Mouse (Mus musculus) intestine, postnatal 0 days (tissue): ENCODE results near the gene Ppfibp1. TPM values are rescaled to one million over a fixed set of nuclear protein-coding genes. Genes with fewer than 3 reads are reported as not detected.
"Not testable (repeated sequence)": the region's sequence is repeated elsewhere in the genome, so short reads cannot be mapped to it uniquely, and the experiment has no call there.

ENCODE experiments used
- ATAC-seq: fragments of 200-750 bp; cut with Nextera tagmentation; 2 replicates; pipeline ENCODE4 v1.8.0; 2017; ENCODE audit warnings: mild to moderate bottlenecking, moderate TSS enrichment, moderate library complexity
- H3K27ac ChIP-seq: fragments of 300-500 bp; sonication (generic); 2 replicates; pipeline ENCODE4 v1.5.1; 2014; ENCODE audit warnings: mild to moderate bottlenecking, low read depth, low read length, moderate library complexity
- H3K27me3 ChIP-seq: fragments of 300-500 bp; sonication (generic); replicated peaks from 2 replicates; pipeline ENCODE4 v1.6.1; 2014; ENCODE audit warnings: low read length, mixed read lengths; ENCODE audit not compliant: control insufficient read depth, insufficient read depth
- H3K36me3 ChIP-seq: fragments of 300-500 bp; sonication (generic); 2 replicates; pipeline ENCODE4 v1.6.1; 2014; ENCODE audit warnings: mild to moderate bottlenecking, moderate library complexity; ENCODE audit not compliant: control insufficient read depth, insufficient read depth
- H3K4me1 ChIP-seq: fragments of 300-500 bp; sonication (generic); replicated peaks from 2 replicates; pipeline ENCODE4 v1.6.1; 2014; ENCODE audit warnings: antibody characterized with exemption, low read length, mixed read lengths; ENCODE audit not compliant: control insufficient read depth, insufficient read depth
- H3K4me2 ChIP-seq: fragments of 300-500 bp; sonication (generic); replicated peaks from 2 replicates; pipeline ENCODE4 v1.6.1; 2014; ENCODE audit warnings: low read depth, mild to moderate bottlenecking, moderate library complexity
- H3K4me3 ChIP-seq: fragments of 300-500 bp; sonication (generic); 2 replicates; pipeline ENCODE4 v1.5.1; 2014; ENCODE audit warnings: low read depth, low read length
- H3K9ac ChIP-seq: fragments of 300-500 bp; sonication (generic); 2 replicates; pipeline ENCODE4 v1.6.1; 2014; ENCODE audit warnings: mild to moderate bottlenecking, low read depth, low read length
- H3K9me3 ChIP-seq: fragments of 300-500 bp; sonication (generic); 2 replicates; pipeline ENCODE4 v1.6.1; 2016; ENCODE audit warnings: mixed run types; ENCODE audit not compliant: control insufficient read depth
- CTCF ChIP-seq: sonication (generic); IDR thresholded peaks from 2 replicates; pipeline ENCODE4 v1.5.1; 2016; ENCODE audit warnings: low read depth, mild to moderate bottlenecking, control low read depth, antibody characterized with exemption, moderate library complexity
- WGBS: fragments of 180-500 bp; shearing (Covaris S2); extraction: QIAGEN DNeasy Blood & Tissue Kit; methylation state at CpG from one replicate; pipeline ENCODE4 v1.1.7; 2014; 5-methylcytosine and 5-hydroxymethylcytosine counted together
- polyA plus RNA-seq: library from polyadenylated mRNA; unstranded; fragments of >200 nt; fragmentation: Nextera tagmentation; extraction: Ambion mirVana; gene quantifications from 2 replicates; pipeline ENCODE4 v1.2.1, GENCODE M21; 2015

The Ppfibp1 gene
- polyA plus RNA-seq, 1 experiment from 2014 or later: 32.3 TPM

DNA sequence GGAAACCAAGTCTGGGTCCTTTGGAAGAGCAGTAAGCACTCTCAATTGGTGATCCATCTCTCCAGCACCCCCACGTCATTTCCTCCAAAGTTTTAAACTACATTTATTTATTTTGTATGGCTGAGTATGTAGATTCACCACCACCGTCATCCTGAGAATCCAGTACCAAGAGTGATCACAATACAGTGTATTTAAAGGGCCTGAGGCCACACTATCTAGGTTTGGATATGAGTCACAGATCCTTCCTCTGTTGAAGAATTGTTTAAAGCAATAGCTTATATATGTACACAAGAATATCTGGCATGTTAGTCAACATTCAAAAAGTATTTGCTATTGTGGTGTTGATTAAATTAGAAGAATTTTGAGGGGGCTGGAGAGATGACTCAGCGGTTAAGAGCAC lies 40.0 kb upstream of the Ppfibp1 start:
- WGBS: 77% methylated on average over 3 of the region's 3 CpGs
- no peaks in the 10 kb centered on the region for H3K4me1 ChIP-seq
- no peaks in the 10 kb centered on the region for H3K9me3 ChIP-seq
- no peak overlapping the region for H3K9ac ChIP-seq
- no peak for ATAC-seq
- no peak overlapping the region for H3K27ac ChIP-seq
- TF ChIP-seq CTCF: no peak
- no peaks in the 10 kb centered on the region for H3K27me3 ChIP-seq
- H3K4me3 ChIP-seq: no peak overlapping the region
- H3K4me2 ChIP-seq: no peak overlapping the region
- H3K36me3 ChIP-seq: no peaks in the 10 kb centered on the region

DNA sequence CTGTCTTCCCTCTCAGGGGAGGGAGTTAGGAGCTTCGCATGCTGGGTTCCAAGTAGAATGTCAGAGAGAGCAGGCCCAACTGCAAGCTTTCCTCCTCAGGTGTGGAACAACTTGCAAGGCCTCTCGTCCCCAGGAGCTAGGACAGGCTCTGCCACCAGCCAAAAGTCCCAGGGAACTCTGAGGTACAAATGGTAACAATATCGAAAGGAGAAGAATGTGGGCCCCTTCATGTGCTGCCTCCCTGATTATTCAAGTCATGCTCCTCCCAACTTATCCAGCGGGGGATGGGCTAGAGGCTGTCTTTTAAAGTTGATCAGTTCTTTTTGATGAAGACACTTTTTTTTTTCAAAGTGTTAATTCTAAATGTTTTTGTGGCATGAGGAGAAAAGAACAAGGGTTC lies 38.2 kb upstream of the Ppfibp1 start, which contains the start of gene Smco2:
Gene Smco2, plus strand, starts transcription at position 55 of the 400 bp plus-strand sequence.
- Histone ChIP-seq H3K4me3 (no peak within 1 kb of the TSS), H3K9me3 (no peaks in the 10 kb centered on the region), H3K27me3 (no peaks in the 10 kb centered on the region), H3K9ac (no peak within 1 kb of the TSS), H3K4me2 (no peak within 1 kb of the TSS), H3K4me1 (no peaks in the 10 kb centered on the region), H3K27ac (no peak within 1 kb of the TSS), H3K36me3 (no peaks in the 10 kb centered on the region)
- 76% methylated on average over 4 of the region's 4 CpGs for WGBS
- no peak for TF ChIP-seq CTCF
- ATAC-seq: no peak

DNA sequence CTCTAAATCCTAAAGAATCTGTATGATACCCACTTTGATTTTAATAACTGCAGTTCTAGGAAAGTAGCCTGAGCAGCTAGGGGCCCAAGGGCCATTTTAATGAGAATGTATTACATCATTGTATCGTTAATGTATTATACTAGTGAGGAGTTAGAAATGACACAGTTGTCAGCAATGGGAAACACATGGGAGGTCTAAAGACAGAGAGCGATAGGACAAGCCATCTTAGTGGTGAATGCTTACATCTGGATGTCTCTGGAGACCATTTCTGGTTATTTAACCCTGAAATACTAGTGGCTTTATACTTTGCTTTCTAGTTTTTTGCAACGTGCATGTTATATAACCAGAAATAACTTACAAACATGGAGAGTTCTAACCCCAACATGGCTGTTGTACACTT lies 36.4 kb upstream of the Ppfibp1 start:
- no peak overlapping the region for H3K4me2 ChIP-seq
- ATAC-seq: no peak
- no peak for TF ChIP-seq CTCF
- H3K9me3 ChIP-seq: no peaks in the 10 kb centered on the region
- H3K4me1 ChIP-seq: no peaks in the 10 kb centered on the region
- no peak overlapping the region for H3K4me3 ChIP-seq
- H3K27me3 ChIP-seq: no peaks in the 10 kb centered on the region
- H3K36me3 ChIP-seq: no peaks in the 10 kb centered on the region
- 78% methylated on average over 3 of the region's 3 CpGs for WGBS
- H3K27ac ChIP-seq: no peak overlapping the region
- H3K9ac ChIP-seq: no peak overlapping the region

DNA sequence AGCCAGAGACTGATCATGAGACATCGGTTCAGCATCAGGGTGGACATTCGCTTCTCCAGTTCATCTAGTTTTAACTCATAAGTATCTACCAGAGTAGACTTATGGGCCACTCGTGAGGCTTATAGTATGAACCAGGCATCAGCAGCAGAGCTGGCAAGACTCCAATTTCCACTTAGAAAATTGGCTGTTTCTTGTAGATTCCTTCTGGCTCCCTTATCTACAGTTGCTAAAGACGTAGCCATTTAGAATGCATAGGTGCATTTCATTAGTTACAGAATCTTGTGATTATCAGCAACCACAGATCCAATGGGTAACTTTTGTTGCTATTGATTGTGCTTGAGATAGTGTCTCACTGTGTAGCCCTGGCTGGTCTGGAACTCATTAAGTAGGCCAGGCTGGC lies 35.5 kb upstream of the Ppfibp1 start:
- no peak overlapping the region for H3K4me3 ChIP-seq
- no peak overlapping the region for H3K27ac ChIP-seq
- 50% methylated on average over 4 of the region's 4 CpGs for WGBS
- ATAC-seq: no peak
- H3K36me3 ChIP-seq: no peaks in the 10 kb centered on the region
- no peaks in the 10 kb centered on the region for H3K27me3 ChIP-seq
- no peaks in the 10 kb centered on the region for H3K9me3 ChIP-seq
- no peaks in the 10 kb centered on the region for H3K4me1 ChIP-seq
- TF ChIP-seq CTCF: no peak
- H3K9ac ChIP-seq: no peak overlapping the region
- no peak overlapping the region for H3K4me2 ChIP-seq

DNA sequence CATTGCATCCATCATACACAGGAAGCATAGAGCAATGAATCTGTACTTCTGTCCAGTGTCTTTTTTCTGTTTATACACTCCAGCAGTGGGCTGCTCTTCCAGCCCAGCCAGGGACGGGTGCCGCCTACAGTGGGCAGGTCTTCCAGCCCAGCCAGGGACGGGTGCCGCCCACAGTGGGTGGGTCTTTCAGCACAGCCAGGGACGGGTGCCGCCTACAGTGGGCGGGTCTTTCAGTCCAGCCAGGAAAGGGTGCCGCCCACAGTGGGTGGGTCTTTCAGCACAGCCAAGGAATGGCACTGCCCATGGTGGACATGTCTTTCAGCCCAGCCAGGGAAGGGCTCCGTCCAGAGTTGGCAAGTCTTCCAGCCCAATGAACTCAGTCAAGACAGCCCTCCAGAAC lies 33.1 kb upstream of the Ppfibp1 start:
- H3K4me1 ChIP-seq: no peaks in the 10 kb centered on the region
- no peak overlapping the region for H3K9ac ChIP-seq
- no peaks in the 10 kb centered on the region for H3K27me3 ChIP-seq
- TF ChIP-seq CTCF: no peak
- H3K27ac ChIP-seq: no peak overlapping the region
- H3K4me2 ChIP-seq: no peak overlapping the region
- no peak overlapping the region for H3K4me3 ChIP-seq
- peak; percentile 55 for ATAC-seq
- 94% methylated on average over 9 of the region's 9 CpGs for WGBS
- no peaks in the 10 kb centered on the region for H3K9me3 ChIP-seq
- H3K36me3 ChIP-seq: no peaks in the 10 kb centered on the region

DNA sequence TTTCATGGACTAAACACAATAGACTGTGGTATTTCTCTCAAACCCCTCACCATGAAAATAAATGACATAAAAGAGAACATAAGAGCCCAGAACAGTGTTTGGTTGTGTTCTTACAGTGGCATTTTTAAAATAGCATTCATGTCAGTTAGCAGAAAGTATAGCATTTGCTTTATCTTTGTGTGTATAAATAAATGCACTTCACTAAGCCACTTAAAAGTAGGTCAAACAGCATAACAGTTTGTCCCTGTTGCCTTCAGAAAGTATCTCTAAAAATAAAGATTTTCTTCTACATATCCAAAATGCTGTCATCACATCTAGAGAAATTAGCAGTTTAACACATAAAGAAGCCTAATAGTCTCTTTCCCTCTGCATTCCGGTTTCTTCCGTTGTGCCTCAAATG lies 30.9 kb upstream of the Ppfibp1 start:
- WGBS: 83% methylated on average over 2 of the region's 2 CpGs
- TF ChIP-seq CTCF: no peak
- H3K36me3 ChIP-seq: no peaks in the 10 kb centered on the region
- no peaks in the 10 kb centered on the region for H3K27me3 ChIP-seq
- no peak overlapping the region for H3K9ac ChIP-seq
- no peaks in the 10 kb centered on the region for H3K4me1 ChIP-seq
- H3K4me2 ChIP-seq: no peak overlapping the region
- H3K4me3 ChIP-seq: no peak overlapping the region
- H3K9me3 ChIP-seq: no peaks in the 10 kb centered on the region
- no peak for ATAC-seq
- no peak overlapping the region for H3K27ac ChIP-seq

DNA sequence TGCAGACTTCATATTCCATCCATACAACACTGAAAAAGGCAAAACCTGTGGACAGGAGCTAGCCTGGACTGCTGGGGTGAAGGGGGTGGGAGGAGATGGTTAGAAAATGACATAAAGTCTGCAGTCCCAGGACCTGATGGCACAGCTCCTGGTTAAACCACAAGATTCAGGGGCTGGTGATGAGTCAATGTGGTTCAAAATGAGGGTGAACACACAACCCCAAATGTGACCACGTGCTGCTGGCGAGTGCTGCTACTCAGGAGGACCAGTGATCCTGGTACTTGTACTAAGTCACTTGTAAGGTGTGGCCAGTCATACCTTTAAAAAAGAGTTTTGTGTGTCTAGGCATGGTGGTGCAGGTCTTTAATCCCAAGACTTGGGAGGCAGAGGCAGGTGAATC lies 25.1 kb upstream of the Ppfibp1 start:
- 95% methylated on average over 2 of the region's 2 CpGs for WGBS
- H3K27ac ChIP-seq: no peak overlapping the region
- no peak for ATAC-seq
- no peak overlapping the region for H3K9ac ChIP-seq
- no peak overlapping the region for H3K4me2 ChIP-seq
- no peaks in the 10 kb centered on the region for H3K9me3 ChIP-seq
- H3K4me3 ChIP-seq: no peak overlapping the region
- no peaks in the 10 kb centered on the region for H3K27me3 ChIP-seq
- no peaks in the 10 kb centered on the region for H3K4me1 ChIP-seq
- no peak for TF ChIP-seq CTCF
- no peaks in the 10 kb centered on the region for H3K36me3 ChIP-seq

DNA sequence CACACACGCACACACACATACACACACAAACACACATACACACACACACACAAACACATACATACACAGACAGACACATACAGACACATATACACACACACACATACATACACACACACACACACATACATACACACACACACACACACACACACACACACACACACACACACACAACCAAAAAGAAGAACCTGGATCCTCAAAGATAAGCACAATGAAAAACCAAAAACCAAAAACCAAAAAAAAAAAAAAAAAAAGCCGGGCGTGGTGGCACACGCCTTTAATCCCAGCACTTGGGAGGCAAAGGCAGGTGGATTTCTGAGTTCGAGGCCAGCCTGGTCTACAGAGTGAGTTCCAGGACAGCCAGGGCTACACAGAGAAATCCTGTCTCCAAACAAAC lies 23.9 kb upstream of the Ppfibp1 start:
- H3K9ac ChIP-seq, H3K4me2 ChIP-seq, H3K4me1 ChIP-seq, H3K9me3 ChIP-seq, H3K4me3 ChIP-seq, ATAC-seq, H3K36me3 ChIP-seq, H3K27ac ChIP-seq, H3K27me3 ChIP-seq: not testable (repeated sequence)
- 93% methylated on average over 2 of the region's 5 CpGs for WGBS
